Mouse (Mus musculus) stomach, embryonic 15.5 days (tissue): ENCODE results near the gene Pxmp4. TPM values are rescaled to one million over a fixed set of nuclear protein-coding genes. Genes with fewer than 3 reads are reported as not detected.

Source experiments
- ATAC-seq: fragments of 200-750 bp; cut with Nextera tagmentation; 2 replicates; pipeline ENCODE4 v1.8.0; 2017; ENCODE audit warnings: low read depth, moderate number of reproducible peaks, moderate TSS enrichment; ENCODE audit not compliant: insufficient read depth, low FRiP score
- H3K27ac ChIP-seq: fragments of 300-500 bp; sonication (generic); 2 replicates; pipeline ENCODE4 v1.5.1; 2015; ENCODE audit warnings: mild to moderate bottlenecking, inconsistent platforms
- H3K27me3 ChIP-seq: fragments of 300-500 bp; sonication (generic); replicated peaks from 2 replicates; pipeline ENCODE4 v1.6.1; 2015; ENCODE audit warnings: inconsistent platforms
- H3K36me3 ChIP-seq: fragments of 300-500 bp; sonication (generic); 2 replicates; pipeline ENCODE4 v1.6.1; 2015; ENCODE audit warnings: inconsistent platforms
- H3K4me1 ChIP-seq: fragments of 300-500 bp; sonication (generic); 2 replicates; pipeline ENCODE4 v1.6.1; 2015; ENCODE audit warnings: inconsistent platforms
- H3K4me2 ChIP-seq: fragments of 300-500 bp; sonication (generic); 2 replicates; pipeline ENCODE4 v1.6.1; 2015; ENCODE audit warnings: mild to moderate bottlenecking, inconsistent platforms
- H3K4me3 ChIP-seq: fragments of 300-500 bp; sonication (generic); replicated peaks from 2 replicates; pipeline ENCODE4 v1.5.1; 2015; ENCODE audit warnings: inconsistent platforms
- H3K9ac ChIP-seq: fragments of 300-500 bp; sonication (generic); 2 replicates; pipeline ENCODE4 v1.6.1; 2015; ENCODE audit warnings: inconsistent platforms
- H3K9me3 ChIP-seq: fragments of 300-500 bp; sonication (generic); 2 replicates; pipeline ENCODE4 v1.6.1; 2016; ENCODE audit warnings: inconsistent platforms
- WGBS: fragments of 180-500 bp; shearing (Covaris S2); methylation state at CpG from one replicate; pipeline ENCODE4 v1.1.7; 2015; 5-methylcytosine and 5-hydroxymethylcytosine counted together
- polyA plus RNA-seq: library from polyadenylated mRNA; unstranded; fragments of >200 nt; fragmentation: Nextera tagmentation; extraction: Ambion mirVana; gene quantifications from 2 replicates; pipeline ENCODE4 v1.2.1, GENCODE M21; 2015

The Pxmp4 gene
- polyA plus RNA-seq, 1 experiment from 2014 or later: 30.2 TPM

DNA sequence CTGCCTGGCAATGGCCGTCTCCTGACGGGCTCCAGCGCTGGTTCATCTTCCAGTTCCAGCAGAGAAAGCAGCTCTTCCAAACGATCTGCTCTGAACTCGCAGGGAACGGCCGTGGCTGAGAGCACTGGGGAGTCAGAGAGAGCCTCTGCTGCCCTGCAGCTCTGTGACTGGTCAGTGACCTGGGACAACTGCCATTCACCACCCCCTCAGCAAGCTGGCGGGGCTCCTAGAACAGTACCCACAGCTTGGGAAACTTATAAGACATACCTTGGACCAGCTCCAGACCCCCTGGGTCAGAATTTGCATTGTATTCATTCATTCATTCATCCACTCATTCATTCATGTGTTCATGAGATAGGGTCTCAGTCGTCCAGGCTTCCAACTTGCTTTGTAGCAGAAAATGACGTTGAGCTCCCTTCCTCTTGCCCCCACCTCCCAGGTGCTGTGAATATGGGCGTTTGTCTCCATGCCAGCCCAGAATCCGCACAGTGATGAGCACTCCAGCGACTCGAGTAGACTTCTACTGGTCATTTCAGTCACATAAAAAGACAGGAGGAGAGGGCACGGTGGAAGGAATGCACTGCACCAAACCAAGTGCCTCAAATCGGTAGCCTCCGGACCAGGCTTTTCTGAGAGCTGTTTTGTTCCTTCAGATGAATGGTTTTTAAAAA is 18.4 kb downstream of the Pxmp4 start:
- H3K4me3 ChIP-seq: no peak overlapping the region
- WGBS: 69% methylated on average over 17 of the region's 17 CpGs
- H3K4me2 ChIP-seq: no peak overlapping the region
- peaks cover 5% of the 10 kb centered on the region for H3K36me3 ChIP-seq
- H3K4me1 ChIP-seq: peaks cover 4% of the 10 kb centered on the region; the same call in 1 of the 2 replicates
- no peak for ATAC-seq
- no peaks in the 10 kb centered on the region for H3K9me3 ChIP-seq
- no peak overlapping the region for H3K27ac ChIP-seq
- H3K27me3 ChIP-seq: no peaks in the 10 kb centered on the region
- H3K9ac ChIP-seq: no peak overlapping the region

DNA sequence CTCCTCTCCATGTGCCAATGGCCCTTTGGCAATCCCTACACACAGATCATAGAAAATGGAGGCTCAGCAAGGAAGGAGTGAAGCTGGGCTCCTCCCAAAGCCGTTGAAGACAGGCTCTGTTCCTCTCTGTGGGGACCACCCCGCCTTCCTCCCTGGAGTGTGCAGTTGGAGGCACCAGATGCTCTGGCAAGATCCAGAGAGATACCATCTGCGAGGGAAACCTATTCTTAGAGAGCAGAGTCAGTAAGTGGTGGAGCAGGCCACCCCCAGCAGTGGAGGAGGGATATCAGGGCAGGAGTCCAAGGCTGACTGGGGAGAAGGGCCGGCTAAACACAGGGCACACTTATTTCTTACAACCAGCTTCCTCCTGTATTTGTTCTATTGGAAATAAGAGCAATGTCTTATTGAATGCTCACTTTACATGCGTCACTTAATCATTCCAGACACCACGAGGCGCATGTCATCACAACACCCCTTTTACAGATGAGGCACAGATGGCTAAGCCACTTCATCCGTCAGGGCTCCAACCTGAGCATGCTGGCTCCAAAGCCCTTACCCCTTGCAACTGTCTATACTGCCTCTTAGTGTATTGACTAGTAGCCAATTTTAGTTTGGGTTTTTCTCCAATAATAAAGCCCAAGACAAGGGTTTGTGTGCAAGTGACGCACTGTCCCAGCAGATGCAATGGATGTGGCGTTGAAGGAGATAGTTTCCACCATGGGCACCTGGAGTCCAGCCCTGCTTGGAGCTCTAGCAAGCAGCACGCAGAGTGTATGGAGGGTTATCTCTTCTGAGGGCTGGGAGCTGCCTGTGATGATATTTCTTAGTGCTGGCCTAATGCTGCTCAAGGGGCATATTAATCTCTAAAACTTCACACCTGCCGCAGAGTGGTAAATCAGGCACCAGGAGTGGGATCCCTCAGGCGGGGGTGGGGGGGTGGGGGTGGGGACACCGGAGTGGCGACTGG is 19.3 kb downstream of the Pxmp4 start:
- ATAC-seq: peak; percentile 67; the same call in 1 of the 2 replicates
- 50% methylated on average over 15 of the region's 15 CpGs for WGBS

GRCm38 (mm10) chr2:154581421-154581820 is 22.1 kb downstream of the Pxmp4 start:
- no peaks in the 10 kb centered on the region for H3K36me3 ChIP-seq
- 68% methylated on average over 1 of the region's 1 CpGs for WGBS
- no peaks in the 10 kb centered on the region for H3K9me3 ChIP-seq
- H3K9ac ChIP-seq: no peak overlapping the region
- H3K27ac ChIP-seq: no peak overlapping the region
- H3K4me3 ChIP-seq: no peak overlapping the region
- H3K4me1 ChIP-seq: peaks cover 4% of the 10 kb centered on the region; the same call in 1 of the 2 replicates
- no peak for ATAC-seq
- H3K4me2 ChIP-seq: no peak overlapping the region
- no peaks in the 10 kb centered on the region for H3K27me3 ChIP-seq

More for the DNA sequence above, 19.3 kb downstream of the Pxmp4 start:
- no peak overlapping the region for H3K9ac ChIP-seq
- H3K9me3 ChIP-seq: no peaks in the 10 kb centered on the region
- H3K36me3 ChIP-seq: peaks cover 5% of the 10 kb centered on the region
- peaks cover 4% of the 10 kb centered on the region; the same call in 1 of the 2 replicates for H3K4me1 ChIP-seq
- no peaks in the 10 kb centered on the region for H3K27me3 ChIP-seq
- no peak overlapping the region for H3K4me3 ChIP-seq
- H3K27ac ChIP-seq: no peak overlapping the region
- H3K4me2 ChIP-seq: no peak overlapping the region

DNA sequence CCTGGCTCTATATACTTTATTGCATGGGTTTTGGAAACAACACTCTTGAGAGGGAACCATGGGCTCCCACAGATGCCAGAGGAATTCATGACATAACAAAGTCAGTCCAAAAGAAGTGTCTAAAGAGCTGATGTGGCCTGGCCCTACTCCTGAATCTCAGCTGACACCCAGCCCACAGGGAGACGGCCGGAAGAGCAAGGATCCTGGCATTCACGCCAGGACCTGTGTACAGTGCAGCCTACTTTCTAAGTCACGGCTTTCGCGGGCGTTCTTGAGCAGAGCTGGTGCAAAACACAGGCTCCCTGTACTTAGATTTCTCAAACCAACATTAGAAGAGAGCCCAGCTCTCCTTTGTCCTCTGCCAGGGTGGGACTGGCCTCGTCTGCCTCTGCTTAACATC is 22.9 kb downstream of the Pxmp4 start:
- peaks cover 4% of the 10 kb centered on the region; the same call in 1 of the 2 replicates for H3K4me1 ChIP-seq
- H3K27ac ChIP-seq: no peak overlapping the region
- H3K9me3 ChIP-seq: no peaks in the 10 kb centered on the region
- no peaks in the 10 kb centered on the region for H3K27me3 ChIP-seq
- no peak overlapping the region for H3K4me2 ChIP-seq
- no peak overlapping the region for H3K9ac ChIP-seq
- WGBS: 77% methylated on average over 8 of the region's 8 CpGs
- ATAC-seq: no peak
- no peaks in the 10 kb centered on the region for H3K36me3 ChIP-seq
- H3K4me3 ChIP-seq: no peak overlapping the region

GRCm38 (mm10) chr2:154577744-154578067 is 25.8 kb downstream of the Pxmp4 start:
- Histone ChIP-seq H3K9me3 (no peaks in the 10 kb centered on the region), H3K9ac (no peak overlapping the region), H3K4me1 (no peaks in the 10 kb centered on the region), H3K36me3 (no peaks in the 10 kb centered on the region), H3K27ac (no peak overlapping the region), H3K4me3 (no peak overlapping the region), H3K27me3 (no peaks in the 10 kb centered on the region), H3K4me2 (no peak overlapping the region)
- 88% methylated on average over 6 of the region's 6 CpGs for WGBS
- no peak for ATAC-seq

GRCm38 (mm10) chr2:154576876-154577743 is 26.4 kb downstream of the Pxmp4 start:
- H3K9me3 ChIP-seq: no peaks in the 10 kb centered on the region

DNA sequence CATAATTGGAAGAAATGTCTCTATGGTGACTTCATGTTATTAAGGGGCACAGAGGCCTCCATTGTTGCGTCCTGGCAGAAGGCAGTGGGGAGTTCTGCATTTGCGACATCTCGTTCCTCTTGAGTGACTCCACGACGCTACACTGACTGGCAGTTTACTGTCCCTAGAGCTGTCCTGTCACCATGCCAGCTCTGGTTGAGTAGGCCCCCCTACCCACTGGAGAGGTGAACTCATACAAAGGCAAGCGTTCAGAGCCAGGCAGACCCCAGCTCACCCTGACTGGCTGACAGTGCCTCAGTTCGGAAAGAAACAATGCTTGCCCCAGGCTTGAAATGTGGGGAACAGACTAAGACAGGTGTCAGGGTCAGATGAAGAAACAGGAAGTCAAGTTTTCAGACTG is 29.2 kb downstream of the Pxmp4 start:
- 79% methylated on average over 7 of the region's 7 CpGs for WGBS
- Histone ChIP-seq H3K9ac (no peak overlapping the region), H3K27ac (no peak overlapping the region), H3K4me1 (peaks cover 12% of the 10 kb centered on the region; the same call in 1 of the 2 replicates), H3K4me3 (no peak overlapping the region), H3K9me3 (no peaks in the 10 kb centered on the region), H3K4me2 (no peak overlapping the region), H3K36me3 (no peaks in the 10 kb centered on the region), H3K27me3 (no peaks in the 10 kb centered on the region)
- ATAC-seq: no peak

More at GRCm38 (mm10) chr2:154576876-154577743, 26.4 kb downstream of the Pxmp4 start:
- Histone ChIP-seq H3K36me3 (no peaks in the 10 kb centered on the region), H3K4me2 (no peak overlapping the region), H3K27ac (no peak overlapping the region), H3K4me1 (no peaks in the 10 kb centered on the region), H3K9ac (no peak overlapping the region), H3K27me3 (no peaks in the 10 kb centered on the region), H3K4me3 (no peak overlapping the region)
- 63% methylated on average over 12 of the region's 12 CpGs for WGBS
- no peak for ATAC-seq

DNA sequence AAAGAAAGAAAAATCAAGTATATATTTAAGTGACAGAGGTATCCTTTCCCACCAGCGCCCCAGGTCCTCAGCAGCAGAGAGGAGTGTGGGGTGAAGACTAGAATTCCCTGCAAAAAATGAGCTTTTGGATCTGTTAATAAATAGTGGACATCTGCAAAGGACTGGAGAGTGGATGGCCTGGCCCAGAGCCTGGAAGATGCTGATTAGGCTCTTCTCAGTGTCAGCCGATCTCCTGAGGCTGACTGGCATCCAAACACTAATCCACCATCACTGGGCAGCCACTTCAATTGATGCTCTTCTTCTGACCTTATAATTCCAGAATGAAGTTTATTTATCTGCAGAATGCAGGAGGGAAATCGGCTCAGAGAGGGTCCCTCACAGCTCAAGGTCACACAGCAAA is 30.5 kb downstream of the Pxmp4 start:
- Histone ChIP-seq H3K4me1 (peaks cover 21% of the 10 kb centered on the region), H3K4me2 (no peak overlapping the region), H3K27ac (no peak overlapping the region), H3K27me3 (no peaks in the 10 kb centered on the region), H3K9ac (no peak overlapping the region), H3K9me3 (no peaks in the 10 kb centered on the region), H3K4me3 (no peak overlapping the region), H3K36me3 (no peaks in the 10 kb centered on the region)
- ATAC-seq: no peak
- 79% methylated on average over 3 of the region's 3 CpGs for WGBS

- no peak overlapping the region for H3K4me2 ChIP-seq
- no peak overlapping the region for H3K4me3 ChIP-seq
- H3K27me3 ChIP-seq: no peaks in the 10 kb centered on the region
- H3K27ac ChIP-seq: no peak overlapping the region
- H3K9me3 ChIP-seq: no peaks in the 10 kb centered on the region
- peaks cover 26% of the 10 kb centered on the region for H3K4me1 ChIP-seq
- no peak overlapping the region for H3K9ac ChIP-seq
- 54% methylated on average over 8 of the region's 8 CpGs for WGBS
- no peaks in the 10 kb centered on the region for H3K36me3 ChIP-seq
- no peak for ATAC-seq
These were observed 31.5 kb downstream of the Pxmp4 start for GRCm38 (mm10) chr2:154571976-154572375.

DNA sequence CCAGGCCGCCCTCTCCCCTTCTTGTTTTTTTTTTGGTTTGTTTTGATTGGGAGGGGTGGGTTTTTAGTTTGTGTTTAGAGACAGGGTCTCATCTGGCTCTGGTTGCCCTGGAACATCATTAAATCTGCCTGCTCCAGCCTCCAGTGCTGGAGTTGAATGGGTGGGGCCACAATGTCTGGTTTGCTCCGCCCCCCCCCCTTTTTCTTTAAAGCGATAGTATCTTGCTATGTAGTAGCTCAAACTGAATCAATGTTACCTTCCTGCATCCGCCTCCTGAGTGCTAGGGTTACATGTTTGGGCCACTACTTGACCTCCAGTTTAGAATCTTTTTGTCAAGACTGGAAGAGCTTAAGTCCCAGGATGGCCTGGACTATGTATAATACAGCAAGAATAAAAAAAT is 32.2 kb downstream of the Pxmp4 start:
- Histone ChIP-seq H3K4me1 (peaks cover 31% of the 10 kb centered on the region), H3K36me3 (no peaks in the 10 kb centered on the region), H3K27me3 (no peaks in the 10 kb centered on the region), H3K9ac (no peak overlapping the region), H3K9me3 (no peaks in the 10 kb centered on the region), H3K4me2 (no peak overlapping the region), H3K4me3 (no peak overlapping the region), H3K27ac (0 out of 2 replicates have a peak overlapping the region, but pooled peaks have one; percentile 4)
- 72% methylated on average over 4 of the region's 4 CpGs for WGBS
- ATAC-seq: no peak

GRCm38 (mm10) chr2:154570666-154571065 is 32.8 kb downstream of the Pxmp4 start:
- no peaks in the 10 kb centered on the region for H3K36me3 ChIP-seq
- no peaks in the 10 kb centered on the region for H3K27me3 ChIP-seq
- peak overlapping the region; percentile 80 for H3K27ac ChIP-seq
- H3K9ac ChIP-seq: no peak overlapping the region
- H3K4me3 ChIP-seq: 0 out of 2 replicates have a peak overlapping the region, but pooled peaks have one; percentile 89
- H3K4me1 ChIP-seq: peaks cover 31% of the 10 kb centered on the region
- H3K4me2 ChIP-seq: peak overlapping the region; percentile 84
- WGBS: 62% methylated on average over 4 of the region's 4 CpGs
- no peak for ATAC-seq
- no peaks in the 10 kb centered on the region for H3K9me3 ChIP-seq
